Mouse (Mus musculus) C2C12 (cell line): ENCODE measurements at regions not wholly inside any gene's neighbourhood (a gene's known extent, or its start where the extent isn't known, plus 50 kb on each side); places are given as distances from the start of the nearest gene placed in this dataset.

Source experiments
- CTCF ChIP-seq: IDR thresholded peaks from one replicate; pipeline ENCODE4 v1.5.1; 2011; ENCODE audit not compliant: control insufficient read depth, insufficient read depth, insufficient read length
- MAX ChIP-seq: IDR thresholded peaks from one replicate; pipeline ENCODE4 v1.6.1; 2011; ENCODE audit warnings: mild to moderate bottlenecking, control low read depth
- MYOD1 ChIP-seq: IDR thresholded peaks from one replicate; pipeline ENCODE4 v1.6.1; 2011; ENCODE audit warnings: low read depth; ENCODE audit not compliant: control insufficient read depth, insufficient read length
- MYOG ChIP-seq: IDR thresholded peaks from one replicate; pipeline ENCODE4 v1.6.1; 2011; ENCODE audit not compliant: control insufficient read depth, insufficient read length; ENCODE audit errors: extremely low read depth
- USF1 ChIP-seq: IDR thresholded peaks from one replicate; pipeline ENCODE4 v1.6.1; 2011; ENCODE audit warnings: low read depth, mild to moderate bottlenecking, control low read depth, moderate library complexity

DNA sequence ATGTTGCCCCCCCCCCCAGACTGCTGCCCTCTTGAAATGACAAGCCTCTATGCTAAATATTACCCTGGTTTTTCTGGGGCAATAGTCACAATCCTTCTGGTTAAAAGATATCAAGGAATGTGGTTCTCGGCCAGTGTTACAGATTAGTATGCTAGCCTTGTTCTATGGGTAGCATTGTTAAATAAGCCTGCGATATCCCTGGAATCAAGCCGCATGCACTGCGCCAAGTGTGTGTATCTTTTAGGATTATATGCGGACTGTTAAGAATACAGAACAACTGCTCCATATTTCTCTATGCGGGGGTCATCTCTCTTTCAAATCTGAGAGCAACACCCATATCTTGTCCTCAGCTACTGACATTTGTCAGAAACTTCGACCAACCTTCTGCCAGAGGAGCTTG, 128.7 kb upstream of the Pitx2 start:
- TF ChIP-seq MAX (no peak), USF1 (no peak), CTCF (no peak), MYOG (no peak), MYOD1 (no peak)
